Comparison of ENCODE assay signal across 20 mouse cellular contexts in the genomic region with DNA sequence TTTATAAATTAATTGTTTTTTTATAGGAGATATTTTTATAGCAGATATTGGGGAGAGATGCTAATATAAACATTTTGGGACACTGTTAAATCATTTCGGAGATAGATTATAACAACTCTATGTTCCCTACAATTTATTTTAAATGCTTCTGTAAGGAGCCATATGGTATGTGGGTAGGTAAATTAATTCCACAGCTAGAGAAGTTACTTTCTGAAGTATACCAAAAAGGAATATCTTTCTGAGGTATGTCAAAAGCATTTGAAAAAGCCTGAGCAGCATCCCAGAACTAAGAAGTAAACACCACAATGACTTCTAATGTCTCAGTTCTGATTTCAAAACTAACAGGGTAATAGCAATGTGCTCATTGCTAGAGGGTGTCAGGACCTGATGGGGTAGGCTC. TPM values are rescaled to one million over a fixed set of nuclear protein-coding genes. Genes with fewer than 3 reads are reported as not detected.
DNase-seq lines count a peak whose midpoint lies in the region; TF ChIP-seq lines count a peak whose summit lies in the region.
"Had no signal": no experiment of that assay in that cellular context is flagged by ENCODE, and none has a peak within 500 bp of the region (broad histone marks: within the 10 kb centered on the region; RNA-seq: fewer than 3 reads in every experiment).

No protein-coding gene starts in this region.

- no peak for TF ChIP-seq CTCF in layer of hippocampus, adult 2 months (conservative IDR thresholded peaks at IDR 0.05)
- TF ChIP-seq CTCF in cortical plate, adult 2 months (IDR thresholded peaks at IDR 0.05; ENCODE audit: extremely low read depth, insufficient read depth, low read length) = no peak

- H3K4me3 ChIP-seq in layer of hippocampus, adult 2 months = no peak overlapping the region
- H3K4me3 ChIP-seq in cortical plate, adult 2 months (ENCODE audit: insufficient read depth, low read length) = no peak overlapping the region
- H3K4me3 ChIP-seq: embryonic facial prominence, embryonic 13.5 days; embryonic facial prominence, embryonic 15.5 days; erythroblast, embryonic 14.5 days; forebrain, embryonic 10.5 days; forebrain, embryonic 12.5 days had no signal

- peaks cover 5% of the 10 kb centered on the region for H3K4me1 ChIP-seq in cortical plate, adult 2 months (ENCODE audit: control insufficient read depth, insufficient read depth, low read length)
- H3K4me1 ChIP-seq: embryonic facial prominence, embryonic 13.5 days; embryonic facial prominence, embryonic 15.5 days; forebrain, embryonic 12.5 days had no signal

- H3K27ac ChIP-seq in layer of hippocampus, adult 2 months = peak overlapping the region; percentile 63; the same call in 1 of the 2 replicates
- peak overlapping the region; percentile 85 for H3K27ac ChIP-seq in cortical plate, adult 2 months (ENCODE audit: insufficient read depth, low read length)
- H3K27ac ChIP-seq: embryonic facial prominence, embryonic 13.5 days; embryonic facial prominence, embryonic 15.5 days; forebrain, embryonic 10.5 days; forebrain, embryonic 12.5 days had no signal

- TF ChIP-seq POLR2A in cortical plate, adult 2 months (IDR thresholded peaks at IDR 0.05; ENCODE audit: extremely low read depth, insufficient read depth, low read length) = no peak

- DNase-seq in layer of hippocampus, adult 2 months (ENCODE audit: low spot score in 2 of 2) = no peak
- no peak for DNase-seq in layer of hippocampus, postnatal 25 days (ENCODE audit: extremely low spot score in 1 of 2, low spot score in 1 of 2)
- DNase-seq in brain, adult 2 months (ENCODE audit: low read depth, low spot score) = peak; percentile 52
- DNase-seq in thymus, postnatal 14 days = no peak
- DNase-seq in layer of hippocampus, adult 8-10 months (ENCODE audit: low spot score in 2 of 2) = no peak
- DNase-seq: adrenal gland, adult 2 months; adrenal gland, postnatal 10 days; adrenal gland, postnatal 25 days; cerebellum, adult 11-12 months; cerebellum, adult 2 months; cerebellum, adult 9-10 months; cerebellum, postnatal 10 days; cerebellum, postnatal 25 days; embryo, embryonic 11 days had no signal

RNA-seq across cellular contexts. Expression of gene Aldh1a1, which starts 49.4 kb away (rescaled TPM):
- 10 to 100 TPM; 52.6 to 68.9 TPM for total RNA-seq in layer of hippocampus, adult 2 months (2021)
- 10 to 100 TPM; 69.3 to 69.5 TPM for total RNA-seq in layer of hippocampus, postnatal 25 days (2021)
- polyA plus RNA-seq in cortical plate, adult 2 months (2012; rRNA removed) = 78.3 and 85.1 TPM in 2 replicates
- 10 to 100 TPM; 47.5 to 57.6 (median 51.5) TPM for total RNA-seq in layer of hippocampus, adult 8-10 months (2022)
- polyA plus RNA-seq: erythroblast, embryonic 14.5 days had no signal
